Mouse (Mus musculus) hindlimb bud, embryonic 11.5 days (tissue): Measurements from ENCODE around the gene Usp37.
A peak's percentile ranks its signal among the peaks of the same experiment; 100 is the strongest.
"Not testable (repeated sequence)": the region's sequence is repeated elsewhere in the genome, so short reads cannot be mapped to it uniquely, and the experiment has no call there.

Experiments used
- DNase-seq: peaks from one replicate; pipeline ENCODE4 v3.0.0-alpha.2; 2012; ENCODE audit warnings: low read depth, low spot score; ENCODE audit errors: extremely low spot score

Gene Usp37

GRCm38 (mm10) chr1:74544184-74544583 lies at the start of gene Usp37:
TSS of gene Usp37 (minus strand) at chr1:74544284.
- DNase-seq = no peak

DNA sequence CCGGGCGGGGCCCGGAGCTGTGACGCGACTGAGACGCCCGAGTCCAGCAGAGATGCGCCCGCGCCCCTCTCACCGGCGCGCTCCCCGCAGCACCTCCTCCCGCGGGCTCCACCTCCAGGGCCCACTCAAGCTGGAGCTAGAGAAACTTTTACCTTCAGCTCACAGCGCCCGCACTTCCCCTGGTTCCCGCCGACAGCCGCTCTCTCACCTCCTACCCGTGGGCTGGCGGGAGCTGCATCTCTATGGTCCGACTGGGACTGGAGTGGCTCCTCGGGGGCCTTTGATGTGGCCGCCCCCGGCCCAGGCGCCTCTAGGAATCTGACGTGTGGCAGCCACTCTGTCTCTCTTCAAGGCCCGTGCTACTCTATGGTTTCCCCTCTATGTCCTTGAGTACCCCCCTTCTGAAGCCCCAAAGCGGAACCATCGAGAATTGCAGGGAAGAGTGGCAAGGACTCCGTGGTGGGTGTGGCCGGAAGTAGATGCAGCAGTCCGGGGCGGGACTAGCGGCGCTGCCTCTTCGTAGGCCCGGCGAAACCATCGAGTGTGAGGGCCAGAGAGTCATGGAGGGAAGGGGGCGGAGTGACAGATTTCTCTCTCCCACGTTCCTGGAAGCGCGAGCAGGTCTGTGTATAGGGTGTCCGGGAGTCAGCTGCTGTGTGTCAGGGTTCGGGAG lies 43.8 kb upstream of the Usp37 start, which contains the start of the genes Zfp142 and Bcs1l:
Gene Zfp142 (minus strand): TSS at position 474 of the 673 bp plus-strand sequence.
Gene Bcs1l (plus strand): TSS at position 517 of the 673 bp plus-strand sequence.
- peak; percentile 95 for DNase-seq

- peak; percentile 5 for DNase-seq
Observed at GRCm38 (mm10) chr1:74587233-74587772, 43.2 kb upstream of the Usp37 start.

- no peak for DNase-seq
Observed at GRCm38 (mm10) chr1:74584616-74585398, 40.7 kb upstream of the Usp37 start.

GRCm38 (mm10) chr1:74582621-74583020 lies 38.5 kb upstream of the Usp37 start:
- no peak for DNase-seq

DNA sequence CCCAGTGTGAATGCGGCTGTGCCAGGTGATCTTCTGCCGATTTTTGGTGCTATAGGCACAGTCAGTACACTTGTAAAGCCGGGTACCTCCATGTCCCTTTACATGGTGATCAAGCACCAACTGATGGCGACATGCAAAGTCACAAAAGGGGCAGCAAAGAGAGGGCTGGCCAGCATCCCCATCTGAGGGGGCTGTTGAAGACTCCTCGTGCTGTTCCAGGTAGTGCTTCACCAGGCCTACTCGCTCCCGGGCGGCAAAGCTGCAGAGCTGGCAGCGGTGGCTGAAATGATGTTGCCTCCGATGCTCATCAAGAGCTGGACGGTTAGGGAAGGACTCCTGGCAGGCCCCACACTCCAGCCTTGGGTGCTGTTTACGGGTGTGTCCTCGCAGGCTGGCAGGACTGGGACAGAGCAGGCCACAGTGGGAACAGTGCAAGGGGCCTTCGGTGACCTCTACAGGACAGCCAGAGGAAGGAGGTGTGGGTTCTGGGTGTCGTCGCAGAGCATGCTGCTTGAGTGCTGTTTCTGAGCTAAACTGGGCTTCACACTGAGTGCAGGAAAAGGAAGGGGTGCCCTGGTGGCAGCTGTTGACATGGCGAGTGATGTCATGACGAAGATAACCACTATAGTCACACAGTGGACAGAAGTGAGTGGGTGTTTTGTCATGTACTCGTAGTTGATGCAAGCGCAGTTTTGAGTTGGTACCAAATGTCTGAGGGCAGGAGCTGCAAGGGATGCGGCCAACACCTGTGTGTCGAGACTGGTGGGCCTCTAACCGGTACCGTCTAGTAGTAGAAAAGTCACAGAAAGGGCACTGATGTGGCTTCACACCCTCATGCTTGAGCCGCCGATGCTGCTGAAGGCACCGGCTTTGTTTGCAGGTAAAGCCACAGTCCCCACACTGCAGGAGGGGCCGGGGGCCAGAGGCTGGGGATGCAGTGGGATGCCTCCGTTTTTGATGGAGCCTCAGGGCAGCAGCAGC lies 25.9 kb upstream of the Usp37 start:
- no peak for DNase-seq

DNA sequence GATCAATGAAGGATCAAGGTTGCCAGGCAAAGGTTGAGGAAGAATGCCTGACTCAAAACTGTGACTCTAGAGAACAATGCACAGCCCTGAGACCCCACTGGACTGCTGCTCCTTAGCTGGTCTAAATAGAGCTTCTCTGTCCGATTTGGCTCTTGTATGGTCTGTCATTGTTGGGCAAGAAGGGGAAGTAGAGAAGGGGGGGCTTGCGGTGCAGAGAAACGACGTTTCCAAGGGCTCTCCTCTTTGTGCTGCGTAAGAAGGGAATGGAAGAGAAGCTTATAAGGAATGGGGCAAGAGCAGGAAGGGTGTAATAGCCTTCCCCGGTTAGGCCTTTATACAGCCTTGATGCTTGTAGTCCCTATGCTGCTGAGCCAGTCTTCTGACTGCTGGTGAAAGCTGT lies 21.8 kb upstream of the Usp37 start:
- no peak for DNase-seq

DNA sequence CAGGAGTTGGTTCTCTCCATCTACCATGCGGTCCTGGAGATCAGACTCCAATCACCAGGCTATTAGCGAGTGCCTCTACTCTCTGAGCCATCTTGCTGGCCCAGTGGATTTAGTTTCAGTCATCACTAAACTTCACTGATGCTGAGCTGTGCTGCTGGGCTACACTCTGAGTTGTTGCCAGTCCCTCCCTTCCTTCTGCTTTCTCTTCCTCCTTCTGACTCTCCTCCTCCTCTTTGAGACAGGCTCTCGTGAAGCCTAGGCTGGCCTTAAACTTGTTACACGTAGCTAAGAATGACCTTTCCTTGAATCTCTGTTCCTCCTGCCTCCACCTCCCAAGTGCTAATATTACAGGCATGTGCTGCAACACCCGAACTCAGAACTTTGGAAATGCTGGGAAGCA lies 15.0 kb upstream of the Usp37 start:
- no peak for DNase-seq

GRCm38 (mm10) chr1:74542451-74542961 lies 1.6 kb downstream of the Usp37 start, which contains the start of gene Plcd4:
TSS of gene Plcd4 (plus strand) at chr1:74542888.
- no peak for DNase-seq

- DNase-seq = no peak
Observed at GRCm38 (mm10) chr1:74538650-74539049, 5.4 kb downstream of the Usp37 start.

DNA sequence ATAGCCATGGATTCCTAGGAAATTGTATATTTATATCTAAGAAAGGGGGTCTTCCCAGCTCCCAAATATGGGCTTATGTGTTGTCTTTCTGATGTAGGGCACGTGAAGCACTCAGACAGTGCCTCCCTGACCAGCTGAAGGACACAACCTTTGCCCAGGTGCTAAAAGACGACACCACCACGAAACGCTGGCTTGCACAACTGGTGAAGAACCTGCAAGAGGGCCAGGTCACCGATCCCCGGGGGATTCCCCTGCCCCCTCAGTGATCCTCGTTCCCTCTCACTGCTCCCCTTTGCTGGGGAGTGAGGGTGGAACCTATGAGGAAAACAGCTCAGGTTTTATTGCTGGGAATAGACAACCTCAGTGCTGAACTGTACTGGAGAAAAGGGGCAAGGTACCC lies 15.5 kb downstream of the Usp37 start:
- DNase-seq = no peak

DNA sequence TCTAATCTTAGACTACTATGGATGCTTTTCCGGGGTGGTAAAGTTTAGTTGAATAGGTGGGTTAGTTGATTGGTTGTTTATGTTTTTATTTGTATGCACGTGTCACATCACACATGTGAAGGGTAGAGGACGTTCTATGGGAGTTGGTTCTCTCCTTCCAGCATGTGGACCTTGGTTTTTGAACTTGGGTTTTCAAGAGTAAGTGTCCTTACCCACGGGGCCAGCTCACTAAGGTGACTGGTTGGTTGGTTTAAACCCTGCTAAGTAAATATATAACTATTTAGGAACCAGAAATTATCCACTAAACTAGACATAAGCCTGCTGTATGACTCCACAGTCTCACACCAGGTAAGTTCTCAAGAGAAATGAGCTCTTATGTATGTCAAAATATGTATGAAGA lies 19.3 kb downstream of the Usp37 start:
- DNase-seq = no peak

DNA sequence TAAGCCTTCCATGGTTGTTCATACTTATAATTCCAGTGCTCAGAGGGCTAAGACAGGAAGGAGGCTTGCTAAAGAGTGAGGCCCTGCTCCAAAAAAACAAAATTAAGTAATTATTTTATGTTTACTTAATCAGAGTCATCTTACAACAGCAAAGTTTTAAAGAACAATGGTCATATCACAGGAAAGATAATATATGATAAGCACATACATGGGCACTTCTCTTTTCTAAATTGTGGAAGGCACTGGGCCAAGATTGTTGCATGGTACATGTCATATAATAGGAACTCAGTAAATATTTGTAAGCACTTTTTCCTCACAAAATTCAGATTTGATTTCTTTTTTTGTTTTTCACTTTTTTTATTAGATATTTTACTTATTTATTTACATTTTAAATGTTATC lies 24.2 kb downstream of the Usp37 start:
- no peak for DNase-seq

DNA sequence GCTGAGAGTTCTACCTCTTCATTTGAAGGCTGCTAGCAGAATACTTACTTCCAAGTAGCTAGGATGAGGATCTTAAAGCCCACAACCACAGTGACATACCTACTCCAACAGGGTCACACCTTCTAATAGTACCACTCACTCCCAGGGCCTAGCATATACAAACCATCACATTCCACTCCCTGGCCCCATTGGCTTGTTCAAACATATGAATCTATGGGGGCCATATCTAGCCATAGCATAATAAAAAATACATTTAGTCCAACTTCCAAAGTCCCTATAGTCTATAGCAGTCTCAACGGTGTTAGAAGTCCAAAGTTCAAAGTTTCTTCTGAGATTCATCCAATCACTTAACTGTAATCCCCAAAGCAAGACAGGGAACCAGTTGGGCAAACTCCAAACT lies 31.1 kb downstream of the Usp37 start:
- DNase-seq = not testable (repeated sequence)

DNA sequence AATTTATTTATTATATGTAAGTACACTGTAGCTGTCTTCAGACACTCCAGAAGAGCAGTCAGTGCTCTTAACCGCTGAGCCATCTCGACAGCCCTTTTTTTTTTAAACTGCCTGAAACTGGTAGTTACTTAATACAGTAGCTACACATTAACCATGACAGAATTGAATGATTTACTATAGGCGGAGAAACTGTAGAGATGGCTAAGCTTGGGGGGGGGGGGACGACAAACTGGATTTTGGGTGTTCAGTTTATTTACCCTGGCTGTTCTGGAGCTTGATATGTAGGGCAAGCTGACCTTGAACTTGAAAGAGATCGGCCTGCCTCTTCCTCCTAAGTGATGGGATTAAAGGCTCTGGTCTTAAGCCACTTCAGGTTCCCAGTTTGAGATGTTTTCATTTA lies 32.8 kb downstream of the Usp37 start:
- no peak for DNase-seq

DNA sequence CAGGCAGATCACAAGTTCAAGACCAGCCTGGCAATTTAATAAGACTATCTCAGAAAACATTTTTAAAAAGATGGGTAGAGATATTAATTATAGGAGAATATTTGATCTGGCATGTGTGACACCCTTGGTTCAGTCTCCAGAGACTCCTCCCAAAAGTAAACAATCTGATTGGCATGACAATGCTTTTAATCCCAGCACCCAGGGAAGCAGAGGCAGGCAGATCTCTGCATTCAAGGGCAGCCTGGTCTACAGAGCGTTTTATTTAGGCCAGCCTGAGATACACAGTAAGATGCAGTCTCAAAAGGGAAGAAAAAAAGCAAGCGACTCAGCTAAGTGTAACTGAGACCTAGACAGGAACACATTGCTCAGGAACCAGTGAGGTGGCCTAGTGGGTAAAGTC lies 36.3 kb downstream of the Usp37 start:
- DNase-seq = no peak

DNA sequence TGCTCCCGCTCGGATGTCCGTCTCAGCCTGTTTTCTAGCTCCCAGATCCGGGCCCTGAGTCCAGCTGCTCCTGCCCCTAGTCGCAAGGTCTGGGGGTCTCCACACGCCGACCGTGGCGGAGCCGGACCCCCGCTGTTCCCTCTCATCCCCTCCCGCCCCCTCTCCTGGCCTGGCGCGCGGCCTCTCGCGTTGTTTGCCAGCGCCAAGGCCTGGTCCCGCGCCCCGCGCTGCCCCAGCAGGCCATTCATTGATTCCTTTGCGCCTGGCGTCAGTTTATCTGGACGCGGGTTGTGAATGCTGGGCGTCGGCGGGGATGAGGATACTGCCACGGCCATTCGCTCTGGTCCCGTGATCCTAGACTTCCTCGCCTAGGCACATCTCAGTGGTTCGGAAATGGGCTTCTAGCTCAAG lies 37.6 kb downstream of the Usp37 start:
- DNase-seq = peak; percentile 20

- DNase-seq = peak; percentile 99
Observed at GRCm38 (mm10) chr1:74505721-74506464, 38.2 kb downstream of the Usp37 start, which contains the start of gene Cnot9. TSS of gene Cnot9 (plus strand) at chr1:74506058.

DNA sequence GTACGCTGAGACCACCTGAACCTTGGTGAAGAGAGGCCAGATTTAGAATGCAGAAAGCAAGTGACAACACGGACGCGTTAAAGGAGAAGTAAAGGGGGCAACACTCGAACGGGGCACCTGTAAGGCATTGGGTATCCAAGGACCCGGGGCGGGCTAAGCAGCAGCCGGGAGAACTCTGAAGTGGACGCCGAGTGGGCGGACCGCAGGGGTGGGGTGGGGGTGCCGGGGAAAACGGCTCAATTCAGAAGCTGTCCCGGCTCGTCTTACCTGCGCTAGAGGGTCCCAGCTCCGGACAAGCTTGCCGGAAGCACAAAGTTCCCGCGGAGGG lies 38.7 kb downstream of the Usp37 start:
- DNase-seq = no peak

GRCm38 (mm10) chr1:74501106-74501505 lies 43.0 kb downstream of the Usp37 start:
- no peak for DNase-seq
